Mouse (Mus musculus) Muller cell, postnatal 12 days (primary cell): ENCODE results near the gene Rbms1.

Experiments used
- DNase-seq: peaks from one replicate; pipeline ENCODE4 v3.0.0-alpha.2; 2015; ENCODE audit errors: inconsistent ontology term

Rbms1 gene

DNA sequence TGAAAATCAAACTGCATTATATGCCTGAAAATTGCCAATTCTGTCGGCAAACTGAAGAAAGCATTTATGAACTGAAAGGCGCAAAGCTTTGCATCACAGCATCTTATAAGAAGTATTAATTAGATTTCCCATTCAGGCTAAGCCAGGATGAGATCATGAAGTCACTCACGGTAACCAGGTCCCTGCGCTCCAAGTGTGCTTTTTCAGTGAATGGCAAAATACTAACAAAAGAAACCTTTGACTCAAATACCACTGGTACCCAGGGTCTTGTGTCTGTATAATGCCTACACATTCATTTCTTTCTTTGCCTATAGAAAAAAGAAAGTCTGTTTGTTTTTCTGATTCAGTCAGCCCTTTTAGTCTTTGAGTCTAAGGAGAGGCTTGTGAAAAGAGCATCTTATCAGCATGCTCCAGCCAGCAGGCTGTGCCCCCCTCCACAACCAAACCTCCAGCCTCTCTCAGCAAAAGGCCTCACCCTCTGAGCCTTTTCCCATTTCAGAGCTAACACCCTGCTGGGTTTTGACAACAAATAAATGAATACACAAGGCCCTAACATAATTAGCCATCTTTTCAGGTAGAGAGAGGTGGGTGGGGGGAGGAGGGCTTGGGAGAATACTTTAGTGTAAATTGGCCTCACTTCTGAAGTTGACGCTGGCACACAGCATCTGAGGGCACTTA lies 83.7 kb downstream of the Rbms1 start:
- no peak for DNase-seq

DNA sequence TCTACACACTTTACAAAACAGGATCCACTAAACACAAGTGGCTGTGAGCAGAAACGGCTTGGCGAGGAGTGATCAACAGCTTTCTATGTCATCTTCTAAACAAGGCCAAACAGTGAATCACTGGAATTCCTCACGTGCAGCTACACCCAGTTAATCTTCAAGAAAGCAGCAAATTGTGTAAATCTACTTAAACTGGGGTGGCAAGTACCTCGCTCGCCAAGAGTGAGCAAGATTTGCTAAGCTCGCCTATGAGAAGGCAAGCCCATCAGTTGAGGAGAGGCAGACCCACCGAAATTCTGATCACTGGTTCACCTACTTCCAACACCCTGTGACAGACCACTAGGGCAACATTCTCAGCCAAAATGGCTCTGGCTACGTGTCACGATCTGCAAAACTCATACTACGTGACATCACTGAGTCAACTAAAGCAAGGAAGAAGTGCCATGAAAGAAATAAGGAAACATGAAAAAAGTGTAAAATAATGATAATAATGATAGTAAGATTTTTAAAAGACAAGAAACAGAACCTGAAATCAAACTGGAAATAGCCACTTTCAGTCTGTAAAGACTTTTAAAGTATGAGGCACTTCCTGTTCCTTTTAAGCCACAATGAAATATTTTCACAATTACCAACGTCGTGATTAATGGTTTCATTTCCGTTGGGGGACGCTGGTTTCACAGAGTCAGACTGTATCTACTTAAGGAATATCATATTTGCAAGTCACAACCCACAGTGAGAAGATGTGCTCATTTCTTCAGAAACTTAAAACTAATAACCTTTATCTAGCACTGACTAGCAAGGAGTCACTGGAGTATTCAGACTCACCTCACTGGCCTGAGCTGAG lies 85.2 kb downstream of the Rbms1 start:
- DNase-seq = peak; percentile 50

DNA sequence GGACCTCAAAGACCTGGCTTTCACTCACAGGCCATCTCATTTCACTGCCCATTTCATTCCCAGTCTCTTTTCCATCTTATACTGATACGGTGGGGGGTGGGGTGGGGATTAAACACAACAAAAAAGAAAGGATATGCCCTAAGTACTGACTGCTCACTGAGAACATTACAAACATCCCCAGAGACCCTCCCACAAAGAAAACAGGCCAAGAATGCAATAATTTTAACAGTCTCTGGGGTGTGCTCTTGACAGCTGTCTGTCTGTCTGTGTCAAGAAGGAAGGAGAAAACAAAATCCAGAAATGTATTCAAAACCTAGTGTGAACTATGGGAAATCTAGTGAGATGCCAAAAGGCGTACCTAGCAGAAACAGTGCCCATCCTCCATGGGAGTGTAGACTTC lies 86.1 kb downstream of the Rbms1 start:
- no peak for DNase-seq

DNA sequence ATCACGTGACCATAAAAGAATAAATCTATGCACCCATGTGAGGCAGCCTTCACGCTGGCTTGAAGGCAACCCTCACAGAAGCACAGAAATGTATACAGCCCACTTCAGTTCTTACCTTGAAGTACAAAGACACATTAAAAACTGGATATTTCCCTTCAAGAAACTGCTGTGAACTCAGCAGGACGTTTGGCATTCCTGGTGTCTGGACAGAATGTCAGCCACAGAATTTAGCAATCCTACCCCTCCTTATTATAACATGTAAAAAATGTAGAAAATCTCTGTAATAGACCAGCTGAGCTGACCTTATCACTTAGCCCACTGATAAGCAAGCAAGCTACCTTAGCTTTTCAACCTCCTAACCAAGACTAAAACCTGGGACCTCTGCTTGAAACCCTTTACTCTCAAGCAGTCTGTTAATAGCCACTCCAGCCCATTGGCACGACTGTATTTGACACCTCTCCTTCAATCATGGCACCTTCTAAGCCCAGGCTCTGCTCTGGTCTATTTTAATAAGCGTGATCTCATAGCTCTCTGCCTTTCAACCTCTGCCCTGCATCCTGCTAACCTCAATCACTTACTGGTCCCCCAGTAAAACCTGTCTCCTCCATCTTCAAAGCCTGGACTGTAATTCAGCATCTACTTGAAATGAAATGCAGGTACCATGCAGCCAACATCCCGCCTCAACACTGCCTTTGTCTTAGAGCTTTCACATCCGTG lies 90.7 kb downstream of the Rbms1 start:
- no peak for DNase-seq

DNA sequence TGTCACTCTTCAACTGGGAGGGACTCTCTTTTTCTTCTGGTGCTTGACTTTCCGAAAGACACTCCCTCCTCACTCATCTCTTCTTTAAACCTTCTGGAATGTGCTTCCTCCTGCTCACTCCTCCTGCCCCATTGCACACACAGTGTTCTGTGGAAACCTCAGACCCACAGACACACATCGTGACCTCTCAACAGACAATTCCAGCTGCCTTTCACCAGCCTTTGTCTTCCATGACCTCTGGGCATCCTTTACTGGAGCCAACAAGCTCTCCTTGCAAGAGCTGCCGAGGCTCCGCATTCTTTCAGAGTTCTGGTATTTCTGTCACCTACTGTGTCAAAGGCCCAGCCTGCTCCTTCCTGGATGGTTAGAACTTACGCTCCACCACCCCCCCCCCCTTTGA lies 92.0 kb downstream of the Rbms1 start:
- DNase-seq = peak; percentile 78

DNA sequence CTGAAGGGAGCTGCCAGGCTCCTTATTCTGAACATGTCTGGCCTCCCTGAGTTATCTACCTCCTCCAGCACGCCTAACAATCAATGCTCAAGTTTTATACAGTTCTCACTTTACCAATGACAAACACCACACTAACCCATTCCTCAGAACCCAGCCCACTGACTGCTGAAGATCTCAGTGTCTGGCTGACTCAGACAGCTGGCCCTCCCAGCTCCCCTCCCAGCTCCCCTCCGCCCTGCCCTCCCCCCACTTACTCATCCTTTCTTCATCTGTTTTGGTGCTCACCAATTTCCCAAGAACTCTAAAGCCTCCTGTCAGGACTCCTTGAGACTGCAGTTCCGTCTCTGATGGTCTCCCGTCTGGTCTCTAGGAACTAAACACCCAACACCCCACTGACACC lies 92.5 kb downstream of the Rbms1 start:
- peak; percentile 72 for DNase-seq

DNA sequence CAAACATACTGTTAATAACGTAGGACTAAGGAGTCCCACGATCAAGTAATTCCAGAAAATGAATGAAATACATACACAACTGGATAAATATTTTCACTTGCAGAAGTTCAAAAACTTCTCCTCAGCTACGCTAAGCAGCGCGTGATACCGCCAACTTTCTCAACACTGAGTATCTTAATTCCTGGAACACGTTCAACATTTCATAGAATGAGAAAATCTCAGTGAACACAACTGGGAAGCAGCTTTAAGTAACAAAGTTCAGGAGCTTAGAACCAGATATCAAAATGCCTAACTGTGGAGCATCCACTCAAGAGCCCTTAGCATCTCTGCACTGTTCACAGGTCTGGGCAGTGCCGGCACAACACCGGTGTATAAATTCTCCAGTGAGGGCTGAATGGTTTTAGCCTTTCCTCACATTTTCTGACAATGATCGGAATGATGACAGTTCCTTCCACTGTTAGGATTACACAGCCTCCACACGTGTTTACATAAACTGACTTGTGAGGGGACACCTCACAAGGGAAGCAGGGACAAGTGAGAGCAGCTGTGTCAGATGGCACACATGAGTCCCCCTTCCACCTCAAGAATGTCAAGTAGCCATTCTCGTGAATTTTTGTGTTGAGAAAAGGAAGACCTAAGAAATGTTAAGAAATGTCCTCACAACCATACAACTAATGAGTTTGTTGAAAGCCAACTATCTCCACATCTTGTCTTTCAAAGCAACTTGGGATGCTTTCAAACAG lies 93.8 kb downstream of the Rbms1 start:
- no peak for DNase-seq

DNA sequence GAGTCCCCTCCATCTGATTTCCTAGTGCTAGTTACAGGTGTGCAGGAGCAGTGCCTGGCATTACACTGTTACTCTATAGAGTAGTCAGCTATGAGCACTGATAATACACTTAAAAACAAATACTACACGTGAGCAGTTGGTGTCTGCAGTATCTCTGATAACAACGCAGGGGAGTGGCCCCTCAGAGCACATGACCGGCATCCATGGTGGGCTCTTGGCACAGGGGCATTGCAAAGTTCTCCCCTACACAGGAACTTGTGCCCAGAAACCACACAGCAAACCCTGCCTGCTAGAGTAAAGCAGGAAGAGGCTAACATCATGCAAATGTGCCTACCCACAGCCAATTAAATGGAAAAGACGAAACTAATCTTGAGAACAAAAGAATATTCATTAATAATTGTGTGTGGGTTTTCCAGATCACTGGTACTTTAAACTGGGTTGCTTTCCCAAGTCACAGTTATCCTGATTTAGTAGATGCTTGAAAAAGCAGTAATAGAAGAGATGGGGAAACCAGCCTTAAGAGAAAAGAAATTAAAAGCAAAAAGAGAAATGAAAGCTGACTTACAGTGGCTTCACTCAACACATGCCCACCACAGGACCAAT lies 94.8 kb downstream of the Rbms1 start:
- DNase-seq = peak; percentile 79

DNA sequence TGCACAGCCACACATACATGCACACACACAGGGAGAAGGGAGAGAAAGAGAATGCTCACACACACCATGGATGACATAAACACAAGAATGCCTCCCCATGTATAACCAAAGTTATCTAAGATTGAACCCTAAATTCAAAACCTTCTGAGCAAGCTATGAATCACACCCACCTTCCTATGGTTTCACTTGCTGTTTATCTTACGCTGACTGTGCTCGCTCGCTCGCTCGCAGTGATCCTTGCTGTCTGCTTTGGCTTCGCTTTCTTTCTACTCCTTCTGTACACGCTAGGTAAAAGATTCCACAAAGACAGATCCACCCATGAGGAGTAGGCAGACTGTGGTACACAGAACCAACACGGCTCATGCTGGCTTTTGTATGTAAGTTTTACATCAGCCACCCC lies 95.7 kb downstream of the Rbms1 start:
- DNase-seq = no peak

DNA sequence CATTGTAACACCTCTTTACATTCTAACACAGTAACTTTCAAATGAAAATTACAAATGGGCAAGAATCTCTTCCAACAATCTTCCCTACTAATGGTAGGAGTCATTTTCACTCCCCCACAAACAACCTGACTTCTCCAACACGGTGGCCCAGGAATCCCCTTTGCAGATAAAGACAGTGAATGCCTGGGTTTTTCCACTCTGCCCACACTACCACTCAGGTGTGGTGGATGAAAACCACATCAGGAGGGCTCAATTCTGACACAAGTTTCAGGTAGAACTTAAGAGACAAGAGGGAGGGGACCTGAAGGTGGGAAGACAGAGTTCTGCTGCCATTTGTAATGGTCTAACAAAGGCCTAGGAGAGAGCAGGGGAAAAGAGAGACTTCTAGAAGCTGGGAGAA lies 97.1 kb downstream of the Rbms1 start:
- no peak for DNase-seq

DNA sequence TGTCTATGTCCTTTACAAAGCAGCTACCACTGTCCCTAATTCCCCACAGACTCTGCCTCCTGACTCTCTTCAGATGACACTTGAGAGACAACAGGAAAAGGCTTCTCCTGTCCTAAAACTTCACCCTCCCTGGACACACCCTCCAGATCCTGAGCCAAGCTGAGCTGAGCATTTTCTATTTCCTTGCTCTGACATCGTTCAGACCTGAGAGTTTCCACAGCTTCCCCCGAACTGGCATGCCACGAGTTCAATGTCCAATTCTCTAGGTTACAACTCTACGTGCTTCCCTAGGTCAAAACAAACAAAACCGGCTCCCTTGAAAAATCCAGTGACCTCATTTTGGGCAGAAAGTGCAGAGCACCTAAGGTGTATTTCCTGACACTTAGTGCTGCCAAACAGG lies 98.0 kb downstream of the Rbms1 start:
- DNase-seq = no peak

DNA sequence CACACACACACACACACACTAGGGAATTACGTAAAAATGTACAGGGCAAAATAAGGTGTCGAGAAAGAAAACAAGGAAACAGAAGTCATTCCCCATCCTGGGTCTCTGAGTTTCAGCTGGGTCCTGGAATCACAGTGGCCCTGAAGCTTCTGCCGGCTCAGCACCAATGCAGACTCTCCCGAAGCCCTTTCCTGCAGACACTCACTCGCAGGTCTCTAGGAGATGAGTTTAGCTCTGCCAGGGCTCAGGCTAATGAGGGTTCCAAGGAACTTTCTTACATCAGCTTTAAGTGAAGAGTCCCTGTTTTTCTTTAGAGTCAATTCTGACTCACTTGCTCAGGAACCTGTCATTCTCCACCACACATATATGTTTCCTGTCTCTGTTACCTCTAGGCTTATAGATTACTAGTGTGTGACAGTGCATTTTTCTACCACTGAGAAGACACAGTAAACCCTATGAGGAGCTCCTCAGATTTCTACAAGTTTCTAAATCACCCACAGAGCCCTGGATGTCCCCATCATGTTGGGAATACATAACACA lies 98.7 kb downstream of the Rbms1 start:
- DNase-seq = no peak

DNA sequence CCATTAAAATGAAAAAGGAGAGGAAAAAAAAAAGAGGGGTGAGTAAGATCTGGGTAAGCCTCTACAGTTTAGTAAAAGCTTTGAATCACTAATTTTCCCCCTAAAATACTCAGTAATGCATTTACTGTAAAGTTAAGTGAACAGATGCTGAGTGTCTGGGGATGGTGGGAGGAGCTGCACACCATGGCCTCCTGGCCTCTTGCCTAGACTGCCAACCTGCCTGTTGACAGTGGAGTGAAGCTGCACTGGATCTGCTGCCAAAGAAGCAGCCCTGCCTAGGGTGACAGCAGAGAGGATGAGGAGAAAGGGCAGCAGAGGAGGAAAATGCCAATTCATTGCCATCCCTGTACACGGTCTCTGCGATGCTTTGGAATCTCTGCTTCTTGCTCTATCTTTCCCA lies 99.2 kb downstream of the Rbms1 start:
- DNase-seq = no peak

DNA sequence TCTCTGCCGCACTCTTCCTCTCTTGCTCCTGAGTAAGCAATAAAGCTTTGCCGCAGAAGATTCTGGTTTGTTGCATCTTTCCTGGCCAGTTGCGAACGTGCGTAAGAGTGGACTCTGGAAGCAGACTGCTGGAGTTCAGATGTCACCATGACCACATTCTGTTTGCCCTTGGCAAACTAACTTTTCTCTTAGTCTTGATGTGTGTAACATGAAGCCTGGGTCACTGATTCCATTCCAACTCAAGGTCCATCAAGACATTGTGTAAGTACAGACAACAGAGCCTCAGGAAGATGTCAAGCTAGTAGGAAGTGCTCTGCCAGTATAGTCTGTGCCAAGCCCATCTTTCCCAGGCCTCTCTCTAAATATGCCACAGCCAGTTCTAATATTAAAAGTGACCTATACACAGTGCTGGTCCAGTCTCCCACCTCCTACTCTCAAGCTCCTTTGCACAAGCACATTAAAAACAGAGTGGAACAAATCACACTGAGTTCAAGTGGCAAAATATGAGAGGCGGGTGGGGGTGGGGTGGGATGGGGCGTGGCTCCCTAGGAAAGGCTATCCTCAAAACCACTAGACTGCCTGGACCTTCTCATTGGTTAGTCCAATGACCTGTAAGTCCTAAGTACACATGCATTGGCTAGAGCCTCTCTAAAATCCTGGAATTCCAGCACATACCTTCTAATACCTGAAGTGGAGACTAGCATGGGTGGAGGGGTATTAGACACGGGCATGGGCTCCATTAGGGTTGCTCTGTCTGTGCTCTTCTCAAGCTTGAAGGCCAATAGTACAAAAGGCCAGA lies 99.9 kb downstream of the Rbms1 start:
- DNase-seq = no peak

DNA sequence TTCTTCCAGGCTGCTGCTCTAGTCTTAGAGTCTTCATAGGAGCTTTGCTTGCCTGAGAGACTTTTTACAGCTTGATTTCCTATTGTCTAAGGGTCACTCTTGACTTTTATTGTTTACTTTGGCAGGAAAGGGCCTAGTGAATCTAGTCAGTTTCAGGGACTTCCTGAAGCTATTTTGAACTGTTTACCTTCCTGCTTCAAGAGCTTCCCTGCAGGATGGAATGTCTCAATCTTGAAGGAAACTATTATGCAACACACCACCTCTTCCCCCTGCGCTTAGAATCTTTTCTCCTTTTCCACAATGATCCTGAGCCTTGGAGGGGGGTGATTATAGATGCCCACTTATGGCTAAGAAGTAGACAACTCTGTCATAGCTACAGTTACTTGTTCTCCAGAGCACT lies 104.9 kb downstream of the Rbms1 start:
- no peak for DNase-seq

DNA sequence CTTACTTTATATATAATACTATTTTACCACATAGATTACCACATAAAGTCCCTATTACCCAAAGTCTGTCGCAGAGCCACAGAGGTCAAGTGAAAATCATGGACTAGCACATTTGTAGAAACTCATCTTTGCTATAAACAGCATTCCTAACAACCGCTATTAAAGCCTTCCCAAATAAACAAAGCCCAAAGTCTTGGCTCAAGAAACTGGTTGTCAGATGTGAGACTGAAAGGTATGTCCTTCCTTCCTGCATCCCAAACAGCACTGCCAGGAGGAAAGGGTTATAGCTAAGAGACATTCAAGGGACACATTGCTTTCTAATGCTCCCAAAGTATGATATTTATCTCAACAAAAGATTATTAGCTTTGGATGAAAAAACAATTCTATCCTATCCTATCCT lies 106.9 kb downstream of the Rbms1 start:
- no peak for DNase-seq

DNA sequence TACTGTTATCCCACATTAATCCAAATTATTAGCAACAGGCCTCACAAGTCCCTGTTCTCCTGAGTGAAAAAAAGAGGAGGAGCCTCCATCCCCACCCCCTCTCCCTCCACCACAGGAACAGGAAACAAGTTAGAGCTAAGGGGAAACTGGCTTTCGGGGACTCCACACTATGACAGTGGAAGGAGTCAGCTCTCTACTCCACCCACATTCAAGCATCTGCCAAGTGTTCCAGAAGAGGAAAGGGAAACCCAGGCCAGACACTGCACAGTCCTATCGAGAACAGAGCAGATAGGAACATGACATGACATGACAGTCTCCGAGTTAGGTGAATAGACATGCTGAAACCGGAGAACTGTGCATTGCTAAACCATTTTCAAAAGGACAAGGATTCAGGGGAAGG lies 108.0 kb downstream of the Rbms1 start:
- no peak for DNase-seq

DNA sequence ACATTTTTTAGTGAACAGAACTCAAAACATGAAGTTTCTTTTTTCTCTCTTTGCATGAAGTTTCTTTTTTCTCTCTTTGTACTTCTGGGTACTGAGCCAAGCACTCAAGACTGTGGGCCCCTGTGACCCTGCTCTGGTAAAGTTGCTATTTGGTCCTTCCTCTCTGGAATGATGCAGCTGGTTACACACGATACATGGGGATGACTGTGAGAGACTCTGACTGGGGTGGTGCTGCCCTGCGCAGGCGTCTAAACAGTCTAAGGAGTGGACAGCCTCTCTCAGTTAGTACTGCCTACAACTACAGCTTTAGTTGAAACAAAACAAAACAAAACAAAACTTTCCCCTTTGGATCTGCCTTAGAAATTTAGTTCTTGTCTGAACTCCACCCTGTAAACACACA lies 111.1 kb downstream of the Rbms1 start:
- DNase-seq = no peak

DNA sequence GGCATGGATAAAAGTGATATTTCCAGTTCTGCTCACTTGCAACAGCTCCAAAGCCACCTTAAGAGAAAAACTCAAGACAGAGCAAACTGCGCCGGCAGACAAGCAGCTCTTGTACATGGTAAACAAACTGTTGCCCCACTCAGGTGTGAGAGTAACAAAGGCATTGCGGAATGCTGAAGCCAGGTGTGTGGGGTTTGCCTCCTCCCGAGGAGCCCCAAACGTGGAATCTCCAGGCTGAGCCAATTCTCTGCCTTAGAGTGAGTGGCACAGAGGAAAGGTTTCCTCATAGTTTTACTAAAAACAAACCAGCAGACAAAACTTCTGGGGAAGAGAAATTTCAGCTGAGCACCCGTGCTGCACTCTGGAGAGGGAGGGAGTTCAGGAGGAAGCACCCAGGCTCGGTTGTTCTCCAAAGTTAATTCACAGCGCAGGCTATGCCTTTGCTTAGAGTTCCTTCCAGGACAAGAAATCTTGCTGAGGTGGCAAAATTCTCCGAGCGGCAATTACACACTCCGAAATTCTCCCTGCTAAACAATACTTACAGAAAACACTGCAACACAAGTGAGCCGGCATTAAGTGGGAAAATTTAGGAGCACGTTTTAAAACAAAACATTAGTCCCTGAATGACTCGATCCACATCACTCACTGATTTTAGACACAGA lies 111.8 kb downstream of the Rbms1 start:
- DNase-seq = no peak

DNA sequence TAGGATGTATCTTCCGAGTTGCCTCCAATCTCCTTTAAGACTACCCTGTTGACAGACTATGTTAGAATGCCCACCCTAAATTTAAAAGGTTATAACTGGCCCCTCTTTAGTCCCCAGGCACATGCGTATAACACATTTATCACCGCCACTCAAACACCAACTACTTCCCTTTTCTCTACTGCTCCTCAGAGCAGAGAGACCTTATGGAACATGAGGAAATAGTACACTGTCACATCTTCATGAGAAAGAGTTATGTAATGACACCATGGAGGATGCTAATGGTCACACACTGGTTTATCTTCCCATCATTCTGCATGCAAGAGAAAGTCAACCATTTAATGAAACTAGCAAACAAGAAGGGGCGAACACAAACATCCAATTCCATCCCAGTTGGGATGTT lies 114.5 kb downstream of the Rbms1 start:
- no peak for DNase-seq
